Comparison of ENCODE assay signal across 23 mouse cellular contexts in the genomic region with DNA sequence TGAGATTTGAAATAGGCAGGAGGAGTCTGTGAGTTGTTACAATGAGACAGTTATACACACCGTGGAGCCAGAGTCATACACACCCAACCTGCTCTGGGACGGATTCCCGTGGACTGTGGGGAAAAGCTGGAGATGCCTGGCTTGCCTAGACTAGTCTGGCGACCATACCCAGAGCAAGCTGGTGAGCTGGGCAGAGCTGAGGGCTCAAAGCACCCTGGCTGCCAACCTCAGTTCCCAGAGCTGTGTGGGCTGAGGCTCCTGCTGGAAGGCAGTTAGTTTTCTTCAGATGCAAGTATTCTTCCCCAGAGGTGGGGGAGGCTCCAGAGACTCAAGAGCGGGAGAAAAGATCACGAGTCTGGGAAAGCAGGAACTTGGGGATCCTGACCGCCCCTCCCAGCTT.
A peak's percentile ranks its signal among the peaks of the same experiment; 100 is the strongest.
DNase-seq lines count a peak whose midpoint lies in the region; ATAC-seq lines count a peak whose summit lies in the region.
"Had no signal": no experiment of that assay in that cellular context is flagged by ENCODE, and none has a peak within 500 bp of the region (broad histone marks: within the 10 kb centered on the region; RNA-seq: fewer than 3 reads in every experiment).

No protein-coding gene starts in this region.

- no peaks in the 10 kb centered on the region for H3K36me3 ChIP-seq in hindbrain, embryonic 16.5 days (ENCODE audit: control insufficient read depth, insufficient read depth, low read length)
- H3K36me3 ChIP-seq: heart, embryonic 12.5 days; limb, embryonic 13.5 days; liver, embryonic 13.5 days; midbrain, embryonic 12.5 days had no signal

- no peak overlapping the region for H3K9ac ChIP-seq in hindbrain, embryonic 16.5 days (ENCODE audit: low read depth, low read length)
- H3K9ac ChIP-seq: forebrain, embryonic 13.5 days; heart, embryonic 12.5 days; limb, embryonic 13.5 days; liver, embryonic 13.5 days; midbrain, embryonic 12.5 days had no signal

- DNase-seq in frontal cortex, adult 2 months (ENCODE audit: extremely low spot score in 1 of 2, low spot score in 1 of 2), result peak; percentile 23 to 66
- no peak for DNase-seq in frontal cortex, postnatal 14 days (ENCODE audit: low spot score in 2 of 2)
- DNase-seq in right cerebral cortex, adult 18-20 months, result peak; percentile 60
- no peak for DNase-seq in right cerebral cortex, postnatal 4 days
- peak; percentile 41 to 50 for DNase-seq in layer of hippocampus, postnatal 10 days (ENCODE audit: low spot score in 2 of 2)
- peak; percentile 19 to 43 for DNase-seq in right cerebral cortex, postnatal 36 days (ENCODE audit: low spot score in 2 of 2)
- DNase-seq in kidney, postnatal 14 days, result no peak
- DNase-seq: adrenal gland, postnatal 14 days; cerebellum, adult 8-10 months; cerebellum, postnatal 36 days; gastrocnemius, postnatal 25 days; heart, adult 18-20 months; heart, postnatal 10 days; kidney, adult 11 months; liver, embryonic 13.5 days; lung, adult 2 months; lung, postnatal 14 days had no signal

- WGBS in hindbrain, embryonic 16.5 days, result 94% methylated on average over 7 of the region's 7 CpGs

- H3K9me3 ChIP-seq in hindbrain, embryonic 16.5 days (ENCODE audit: control insufficient read depth, low read length), result no peaks in the 10 kb centered on the region; the same call in 1 of the 2 replicates
- H3K9me3 ChIP-seq: forebrain, embryonic 13.5 days; heart, embryonic 12.5 days; limb, embryonic 13.5 days; liver, embryonic 13.5 days; midbrain, embryonic 12.5 days had no signal

- no peak for ATAC-seq in hindbrain, embryonic 16.5 days
- ATAC-seq: forebrain, embryonic 13.5 days had no signal

- H3K27ac ChIP-seq in hindbrain, embryonic 16.5 days (ENCODE audit: low read depth, low read length), result no peak overlapping the region
- H3K27ac ChIP-seq: forebrain, embryonic 13.5 days; limb, embryonic 13.5 days; liver, embryonic 13.5 days; midbrain, embryonic 12.5 days; stomach, postnatal 0 days had no signal

- no peak overlapping the region for H3K4me3 ChIP-seq in hindbrain, embryonic 16.5 days (ENCODE audit: low read length)
- H3K4me3 ChIP-seq: forebrain, embryonic 13.5 days; heart, embryonic 12.5 days; limb, embryonic 13.5 days; liver, embryonic 13.5 days; midbrain, embryonic 12.5 days had no signal

- no peak overlapping the region for H3K4me2 ChIP-seq in hindbrain, embryonic 16.5 days (ENCODE audit: low read length)
- H3K4me2 ChIP-seq: forebrain, embryonic 13.5 days; heart, embryonic 12.5 days; limb, embryonic 13.5 days; liver, embryonic 13.5 days; midbrain, embryonic 12.5 days had no signal

- no peaks in the 10 kb centered on the region for H3K4me1 ChIP-seq in hindbrain, embryonic 16.5 days (ENCODE audit: control insufficient read depth, insufficient read depth, low read depth, low read length)
- H3K4me1 ChIP-seq: forebrain, embryonic 13.5 days; heart, embryonic 12.5 days; liver, embryonic 13.5 days had no signal

- H3K27me3 ChIP-seq in hindbrain, embryonic 16.5 days (replicated peaks; ENCODE audit: control insufficient read depth, insufficient read depth, low read length), result no peaks in the 10 kb centered on the region
- H3K27me3 ChIP-seq: forebrain, embryonic 13.5 days; heart, embryonic 12.5 days; limb, embryonic 13.5 days; liver, embryonic 13.5 days; midbrain, embryonic 12.5 days had no signal

Comparison
In these comparisons a context has a peak if more than half of its experiments do, and no peak if none do; other contexts are left out.
1. DNase-seq: peak in frontal cortex, adult 2 months (2 of 2), right cerebral cortex, adult 18-20 months (single experiment), layer of hippocampus, postnatal 10 days (2 of 2) and right cerebral cortex, postnatal 36 days (2 of 2); none in frontal cortex, postnatal 14 days (0 of 2), right cerebral cortex, postnatal 4 days (single experiment) and kidney, postnatal 14 days (single experiment).